Mouse (Mus musculus) liver, embryonic 11.5 days (tissue): Measurements from ENCODE around the gene Lgals4. TPM values are rescaled to one million over a fixed set of nuclear protein-coding genes. Genes with fewer than 3 reads are reported as not detected.
A peak's percentile ranks its signal among the peaks of the same experiment; 100 is the strongest.

Experiments
- ATAC-seq: fragments of 200-750 bp; cut with Nextera tagmentation; replicated peaks from 2 replicates; pipeline ENCODE4 v1.8.0; 2017; ENCODE audit warnings: moderate number of reproducible peaks, mild to moderate bottlenecking, moderate TSS enrichment, moderate library complexity; ENCODE audit not compliant: low FRiP score
- DNase-seq: peaks from one replicate; pipeline ENCODE4 v3.0.0-alpha.2; 2017; ENCODE audit warnings: low spot score
- H3K27ac ChIP-seq: fragments of 300-500 bp; sonication (generic); 2 replicates; pipeline ENCODE4 v1.5.1; 2014; ENCODE audit warnings: mild to moderate bottlenecking, low read depth, low read length, control low read depth
- H3K27me3 ChIP-seq: fragments of 300-500 bp; sonication (generic); replicated peaks from 2 replicates; pipeline ENCODE4 v1.6.1; 2014; ENCODE audit warnings: low read length, mixed read lengths; ENCODE audit not compliant: control insufficient read depth, insufficient read depth
- H3K36me3 ChIP-seq: fragments of 300-500 bp; sonication (generic); 2 replicates; pipeline ENCODE4 v1.6.1; 2014; ENCODE audit warnings: mild to moderate bottlenecking, low read length, moderate library complexity, mixed read lengths; ENCODE audit not compliant: control insufficient read depth, insufficient read depth
- H3K4me1 ChIP-seq: fragments of 300-500 bp; sonication (generic); replicated peaks from 2 replicates; pipeline ENCODE4 v1.6.1; 2014; ENCODE audit warnings: low read length, mixed read lengths; ENCODE audit not compliant: control insufficient read depth, insufficient read depth
- H3K4me2 ChIP-seq: fragments of 300-500 bp; sonication (generic); 2 replicates; pipeline ENCODE4 v1.6.1; 2014; ENCODE audit warnings: mild to moderate bottlenecking, control low read depth, moderate library complexity
- H3K4me3 ChIP-seq: fragments of 300-500 bp; sonication (generic); 2 replicates; pipeline ENCODE4 v1.5.1; 2014; ENCODE audit warnings: low read depth, low read length, control low read depth
- H3K9ac ChIP-seq: fragments of 300-500 bp; sonication (generic); 2 replicates; pipeline ENCODE4 v1.6.1; 2014; ENCODE audit warnings: low read depth, low read length, control low read depth
- H3K9me3 ChIP-seq: fragments of 300-500 bp; sonication (generic); 2 replicates; pipeline ENCODE4 v1.6.1; 2016; ENCODE audit warnings: low read length, inconsistent platforms, mixed read lengths; ENCODE audit not compliant: control insufficient read depth
- WGBS: fragments of 180-500 bp; shearing (Covaris S2); extraction: QIAGEN DNeasy Blood & Tissue Kit; methylation state at CpG from one replicate; pipeline ENCODE4 v1.1.7; 2014; 5-methylcytosine and 5-hydroxymethylcytosine counted together
- polyA plus RNA-seq: library from polyadenylated mRNA; unstranded; fragments of >200 nt; fragmentation: Nextera tagmentation; extraction: Ambion mirVana; gene quantifications from 2 replicates; pipeline ENCODE4 v1.2.1, GENCODE M21; 2014

Lgals4 gene
- 2.9 and 5.1 TPM in 2 replicates for polyA plus RNA-seq

DNA sequence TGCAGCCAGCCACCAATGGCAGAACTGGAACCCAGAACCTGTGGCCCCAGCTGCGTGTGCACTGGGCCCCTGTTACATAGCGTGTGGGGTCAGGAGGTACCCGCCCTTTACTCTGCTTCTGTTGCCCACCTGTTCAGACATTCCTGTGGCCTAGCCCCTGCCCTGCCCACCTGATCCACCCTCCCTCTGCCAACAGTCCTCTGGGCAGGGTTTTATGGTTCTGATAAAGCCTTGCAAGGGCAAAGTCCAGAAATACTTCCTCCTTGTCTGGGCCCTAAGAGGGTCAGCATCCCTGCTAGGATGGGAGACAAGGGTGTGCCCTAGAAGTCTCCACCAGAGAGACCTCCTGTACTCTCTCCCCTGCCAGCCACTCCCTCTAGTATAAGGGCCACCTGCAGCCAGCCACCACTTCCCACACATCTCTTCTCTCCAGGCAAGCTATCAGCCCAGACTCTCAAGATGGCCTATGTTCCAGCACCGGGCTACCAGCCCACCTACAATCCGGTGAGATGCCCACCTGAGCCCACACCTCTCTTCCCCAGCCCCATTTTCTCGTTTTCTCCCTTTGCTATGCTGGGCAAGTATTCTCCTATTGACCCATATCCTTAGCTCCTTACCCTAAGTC lies at the start of gene Lgals4:
TSS of gene Lgals4 (plus strand) at position 132 of the 625 bp plus-strand sequence.
- H3K4me3 ChIP-seq = no peak within 1 kb of the TSS
- H3K27me3 ChIP-seq = no peaks in the 10 kb centered on the region
- no peak within 1 kb of the TSS for H3K4me2 ChIP-seq
- H3K4me1 ChIP-seq = peaks cover 8% of the 10 kb centered on the region
- ATAC-seq (no peak), DNase-seq (no peak)
- H3K9ac ChIP-seq = no peak within 1 kb of the TSS
- no peaks in the 10 kb centered on the region for H3K9me3 ChIP-seq
- WGBS = 76% methylated on average over 6 of the region's 6 CpGs
- H3K27ac ChIP-seq = no peak within 1 kb of the TSS
- H3K36me3 ChIP-seq = peaks cover 13% of the 10 kb centered on the region

DNA sequence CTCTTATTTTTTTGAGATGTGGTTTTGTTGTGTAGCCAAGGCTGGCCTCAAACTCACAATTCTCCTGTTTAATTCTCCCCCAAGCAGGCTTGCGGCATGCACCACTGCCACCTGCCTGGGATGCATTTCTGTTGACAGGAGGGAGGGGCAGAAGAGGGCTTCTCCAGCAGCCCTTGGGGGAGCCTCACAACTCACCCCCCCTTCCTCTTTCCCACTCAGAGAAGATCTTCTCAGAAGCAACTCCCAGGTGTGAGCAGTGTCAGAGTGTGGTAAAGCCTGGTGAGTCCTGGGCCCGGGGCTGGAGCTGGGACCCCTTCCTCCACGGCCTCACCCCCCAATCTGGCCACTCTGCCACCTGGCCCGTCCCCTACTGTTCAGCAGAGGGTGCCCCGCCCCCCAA lies 48.5 kb upstream of the Lgals4 start:
- H3K4me3 ChIP-seq = no peak overlapping the region
- H3K4me1 ChIP-seq = peaks cover 13% of the 10 kb centered on the region
- no peak overlapping the region for H3K4me2 ChIP-seq
- H3K36me3 ChIP-seq = 0 out of 2 replicates have a peak, but pooled peaks cover 2% of the 10 kb centered on the region
- H3K9ac ChIP-seq = no peak overlapping the region
- ATAC-seq (no peak), DNase-seq (no peak)
- no peaks in the 10 kb centered on the region for H3K27me3 ChIP-seq
- WGBS = 71% methylated on average over 5 of the region's 5 CpGs
- no peak overlapping the region for H3K27ac ChIP-seq
- H3K9me3 ChIP-seq = no peaks in the 10 kb centered on the region

DNA sequence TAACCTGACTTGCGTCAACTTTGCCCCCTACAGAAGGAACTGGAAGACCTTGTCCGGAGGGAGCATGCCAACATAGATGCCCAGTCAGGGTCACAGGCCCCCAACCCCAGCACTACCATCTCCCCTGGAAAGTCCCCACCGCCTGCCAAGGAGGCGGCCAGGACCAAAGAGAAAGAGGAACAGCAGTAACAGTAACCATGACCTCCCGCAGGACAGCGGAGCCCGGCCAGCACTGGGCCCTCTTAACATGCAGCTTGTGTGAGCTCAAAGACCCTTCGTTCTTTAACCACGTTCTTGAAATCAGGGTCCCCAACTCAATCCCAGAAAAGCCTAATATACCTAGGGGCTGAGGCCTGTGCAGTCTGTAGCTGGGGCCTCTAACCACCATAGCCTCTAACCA lies 45.8 kb upstream of the Lgals4 start:
- H3K4me1 ChIP-seq = peaks cover 7% of the 10 kb centered on the region
- 88% methylated on average over 9 of the region's 9 CpGs for WGBS
- H3K4me2 ChIP-seq = no peak overlapping the region
- DNase-seq (no peak), ATAC-seq (no peak)
- H3K27ac ChIP-seq = no peak overlapping the region
- H3K27me3 ChIP-seq = no peaks in the 10 kb centered on the region
- H3K4me3 ChIP-seq = no peak overlapping the region
- no peaks in the 10 kb centered on the region for H3K9me3 ChIP-seq
- 0 out of 2 replicates have a peak, but pooled peaks cover 2% of the 10 kb centered on the region for H3K36me3 ChIP-seq
- H3K9ac ChIP-seq = no peak overlapping the region

DNA sequence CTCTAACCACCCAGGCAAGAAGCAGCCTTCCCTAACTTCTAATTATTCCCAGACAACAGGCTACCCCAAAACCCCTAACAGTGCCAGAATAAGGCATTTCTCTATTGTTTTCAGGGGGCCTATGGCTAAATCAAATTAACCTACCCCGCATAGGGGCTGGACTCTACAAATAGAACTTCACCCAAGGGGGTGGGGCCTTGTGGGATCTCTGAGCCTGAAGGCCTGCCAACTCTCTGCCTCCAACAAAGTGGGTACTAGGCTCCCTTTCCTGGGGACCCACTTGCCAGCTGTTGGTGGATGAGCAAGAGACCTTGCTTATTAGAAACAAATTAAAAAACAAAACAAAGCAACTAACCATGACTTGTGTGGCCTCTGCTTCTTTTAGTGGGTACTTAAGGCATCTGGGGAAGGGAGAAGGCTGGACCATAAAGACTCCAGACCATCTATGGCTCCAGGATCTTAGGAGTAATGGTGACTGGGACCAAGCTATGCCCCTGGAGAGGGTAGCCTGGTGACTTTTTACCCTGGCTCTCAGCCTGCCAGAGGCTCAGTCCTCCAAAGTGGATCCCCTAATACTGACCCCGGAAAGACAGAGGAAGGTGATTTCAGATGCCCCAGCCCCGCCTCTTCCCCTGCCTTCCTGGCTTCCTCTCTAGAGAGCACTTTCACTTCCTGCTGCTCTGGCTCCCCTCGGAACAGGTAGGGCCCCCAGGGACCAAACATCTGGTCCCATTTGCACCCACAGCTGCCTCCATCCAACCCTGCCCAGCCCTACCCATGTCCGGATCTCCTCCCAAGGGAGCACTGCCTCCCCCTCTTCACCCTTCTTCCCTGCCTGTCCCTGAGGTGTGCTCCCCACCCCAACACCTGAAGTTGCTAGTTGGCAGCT lies 45.1 kb upstream of the Lgals4 start, which contains the start of gene Rinl:
TSS of gene Rinl (plus strand) at position 663 of the 889 bp plus-strand sequence.
- DNase-seq (no peak), ATAC-seq (no peak)
- no peak within 1 kb of the TSS for H3K4me3 ChIP-seq
- no peaks in the 10 kb centered on the region for H3K27me3 ChIP-seq
- peaks cover 7% of the 10 kb centered on the region for H3K4me1 ChIP-seq
- no peak within 1 kb of the TSS for H3K9ac ChIP-seq
- no peak within 1 kb of the TSS; the same call in 1 of the 2 replicates for H3K4me2 ChIP-seq
- H3K27ac ChIP-seq = no peak within 1 kb of the TSS
- WGBS = 56% methylated on average over 5 of the region's 5 CpGs
- no peaks in the 10 kb centered on the region for H3K9me3 ChIP-seq
- 0 out of 2 replicates have a peak, but pooled peaks cover 2% of the 10 kb centered on the region for H3K36me3 ChIP-seq

DNA sequence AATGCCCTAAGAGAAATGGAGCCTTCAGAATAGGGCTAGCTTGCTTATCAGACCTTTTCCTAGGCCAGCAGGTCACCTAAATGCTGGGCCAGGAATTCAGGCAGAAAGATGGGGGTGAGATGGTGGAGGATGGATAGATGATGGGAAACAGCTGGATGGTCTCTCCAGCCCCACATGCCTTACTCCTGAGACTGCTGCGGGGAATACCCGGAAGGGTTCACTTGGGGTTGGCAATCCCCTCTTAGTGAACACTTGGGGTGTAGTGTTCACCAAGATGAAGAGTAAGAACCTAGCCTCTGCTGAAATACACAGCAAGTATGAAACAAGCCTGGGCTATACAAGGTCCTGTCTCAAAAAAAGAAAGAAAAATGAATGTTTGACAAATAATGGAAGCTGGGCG lies 44.4 kb upstream of the Lgals4 start:
- H3K4me1 ChIP-seq = peaks cover 7% of the 10 kb centered on the region
- ATAC-seq (no peak), DNase-seq (no peak)
- H3K27me3 ChIP-seq = no peaks in the 10 kb centered on the region
- H3K27ac ChIP-seq = no peak overlapping the region
- H3K9ac ChIP-seq = no peak overlapping the region
- H3K4me3 ChIP-seq = no peak overlapping the region
- no peaks in the 10 kb centered on the region for H3K9me3 ChIP-seq
- 68% methylated on average over 3 of the region's 3 CpGs for WGBS
- H3K36me3 ChIP-seq = 0 out of 2 replicates have a peak, but pooled peaks cover 2% of the 10 kb centered on the region
- H3K4me2 ChIP-seq = no peak overlapping the region; the same call in 1 of the 2 replicates

DNA sequence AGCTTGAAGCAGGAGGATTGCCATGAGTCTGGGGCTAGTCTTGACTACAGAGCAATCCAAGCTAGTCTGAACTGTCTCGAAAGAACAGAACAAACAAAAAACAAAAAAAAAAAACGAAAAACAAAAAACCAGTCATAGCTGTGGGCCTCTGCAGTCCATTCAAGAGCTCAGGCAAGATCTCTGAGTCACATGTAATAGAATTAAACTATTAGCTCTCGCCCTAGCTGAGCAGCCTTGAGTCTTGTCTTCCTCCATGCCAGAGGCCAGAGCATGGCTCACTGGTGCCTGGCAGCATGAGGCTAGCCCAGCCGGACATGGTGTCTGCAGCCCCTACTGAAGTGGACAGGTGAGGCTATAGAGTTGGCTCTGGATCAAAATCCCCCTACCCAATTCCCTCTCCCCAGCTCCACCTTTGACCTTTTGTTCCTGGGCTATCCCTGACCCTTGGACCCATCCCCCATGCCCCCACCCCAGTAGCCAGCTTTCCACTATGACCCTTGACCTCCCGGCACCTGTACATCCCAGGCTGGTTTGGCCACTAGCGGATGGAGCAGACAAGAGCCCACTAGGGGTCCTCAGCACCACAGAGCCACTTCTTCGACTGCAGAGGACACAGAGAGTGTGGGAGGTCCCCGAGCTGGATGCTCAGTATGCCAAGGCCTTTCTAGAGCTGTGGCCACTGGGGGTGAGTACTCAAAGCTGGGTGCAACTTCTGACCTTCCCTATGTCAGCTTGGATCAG lies 43.4 kb upstream of the Lgals4 start:
- ATAC-seq (peak; percentile 15; the same call in 1 of the 2 replicates), DNase-seq (no peak)
- Histone ChIP-seq H3K4me3 (no peak overlapping the region), H3K36me3 (0 out of 2 replicates have a peak, but pooled peaks cover 2% of the 10 kb centered on the region), H3K9ac (no peak overlapping the region), H3K27me3 (no peaks in the 10 kb centered on the region), H3K4me2 (no peak overlapping the region), H3K27ac (no peak overlapping the region), H3K4me1 (peaks cover 7% of the 10 kb centered on the region), H3K9me3 (no peaks in the 10 kb centered on the region)
- WGBS = 60% methylated on average over 8 of the region's 8 CpGs

DNA sequence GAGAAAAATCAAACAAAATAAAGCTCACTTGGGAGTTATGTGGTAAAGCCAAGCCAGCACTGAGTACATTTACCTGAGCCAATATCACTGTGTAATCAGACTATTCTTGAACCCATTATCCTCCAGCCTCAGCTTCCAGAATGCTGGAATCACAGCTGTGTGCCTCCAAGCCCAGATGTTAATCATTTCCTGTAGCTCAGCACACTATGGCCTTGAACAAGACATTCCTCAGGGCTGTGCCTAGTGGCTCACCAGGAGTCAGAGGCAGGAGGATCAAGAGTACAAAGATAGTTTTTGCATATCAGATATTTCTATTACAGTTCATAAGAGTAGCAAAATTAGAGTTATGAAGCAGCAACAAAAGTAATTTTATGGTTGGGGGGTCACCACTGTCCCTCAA lies 41.9 kb upstream of the Lgals4 start:
- H3K4me1 ChIP-seq = peaks cover 7% of the 10 kb centered on the region
- no peak overlapping the region for H3K4me2 ChIP-seq
- H3K36me3 ChIP-seq = no peaks in the 10 kb centered on the region
- ATAC-seq (no peak), DNase-seq (no peak)
- H3K9ac ChIP-seq = no peak overlapping the region
- H3K27ac ChIP-seq = no peak overlapping the region
- no peaks in the 10 kb centered on the region for H3K27me3 ChIP-seq
- no peaks in the 10 kb centered on the region for H3K9me3 ChIP-seq
- H3K4me3 ChIP-seq = no peak overlapping the region

DNA sequence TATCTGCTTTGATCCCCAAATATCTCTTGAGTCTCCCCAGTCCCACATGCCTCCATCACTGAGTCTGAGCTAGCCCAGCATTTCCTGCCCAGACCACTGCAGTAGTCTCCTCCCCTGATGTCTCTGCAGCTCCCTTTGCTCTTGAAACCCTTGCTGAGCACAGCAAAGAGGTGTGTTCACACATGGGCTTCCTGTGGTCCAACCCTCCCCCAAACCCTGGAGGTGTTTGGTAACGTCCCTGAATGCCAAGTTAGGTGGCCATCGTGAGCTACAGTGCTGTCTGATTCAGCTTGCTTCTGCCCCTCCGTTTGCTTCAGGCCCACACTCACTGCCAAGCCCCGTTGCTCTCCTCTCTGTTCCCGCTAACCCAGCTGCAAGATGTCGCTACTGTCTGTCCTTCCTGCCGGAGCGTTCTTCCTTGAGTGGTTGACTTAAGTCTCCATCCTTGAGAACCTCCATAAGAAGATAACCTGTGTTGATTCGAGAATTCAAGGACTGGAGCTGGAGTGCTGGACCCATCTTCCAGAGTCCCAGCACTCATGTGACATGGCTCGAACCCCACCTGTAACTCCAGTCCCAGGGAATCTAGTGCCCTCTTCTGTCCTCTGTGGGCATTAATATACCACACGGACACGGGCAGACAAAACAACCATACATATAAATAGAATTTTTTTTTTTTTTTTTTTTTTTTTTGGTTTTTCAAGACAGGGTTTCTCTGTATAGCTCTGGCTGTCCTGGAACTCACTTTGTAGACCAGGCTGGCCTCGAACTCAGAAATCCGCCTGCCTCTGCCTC lies 41.1 kb upstream of the Lgals4 start:
- DNase-seq = no peak
- Histone ChIP-seq H3K9ac (no peak overlapping the region), H3K9me3 (no peaks in the 10 kb centered on the region), H3K27ac (no peak overlapping the region), H3K4me1 (peaks cover 9% of the 10 kb centered on the region), H3K27me3 (no peaks in the 10 kb centered on the region), H3K36me3 (no peaks in the 10 kb centered on the region), H3K4me2 (no peak overlapping the region), H3K4me3 (no peak overlapping the region)
- no peak for ATAC-seq
- 69% methylated on average over 13 of the region's 14 CpGs for WGBS
